Mouse (Mus musculus): ENCODE measurements around the gene Rtp1. TPM values are rescaled to one million over a fixed set of nuclear protein-coding genes. Genes with fewer than 3 reads are reported as not detected.
A peak's percentile ranks its signal among the peaks of the same experiment; 100 is the strongest.

Rtp1 gene
- polyA plus RNA-seq, 2 experiments, result not detected

GRCm38 (mm10) chr16:23454376-23454775 lies 25.4 kb downstream of the Rtp1 start:
- ATAC-seq (ENCODE audit: low FRiP score, low read depth) (no peak), DNase-seq (ENCODE audit: low spot score) (no peak)
- no peaks in the 10 kb centered on the region for H3K9me3 ChIP-seq (ENCODE audit: control insufficient read depth, low read length)
- no peak for TF ChIP-seq POLR2A (IDR thresholded peaks at IDR 0.05; ENCODE audit: borderline replicate concordance, extremely low read depth, insufficient read depth, insufficient read length)
- H3K27ac ChIP-seq (replicated peaks; ENCODE audit: low read depth, low read length), result no peak overlapping the region
- H3K36me3 ChIP-seq (ENCODE audit: control insufficient read depth, insufficient read depth, low read length), result no peaks in the 10 kb centered on the region
- H3K4me1 ChIP-seq (ENCODE audit: control insufficient read depth, insufficient read depth, low read length), result peaks cover 11% of the 10 kb centered on the region; the same call in 1 of the 2 replicates
- no peak overlapping the region for H3K4me2 ChIP-seq (replicated peaks; ENCODE audit: low read depth, low read length, severe bottlenecking)
- H3K4me3 ChIP-seq (replicated peaks; ENCODE audit: low read length), result no peak overlapping the region
- no peaks in the 10 kb centered on the region for H3K27me3 ChIP-seq (ENCODE audit: control insufficient read depth, insufficient read depth, low read length)
- 62% methylated on average over 6 of the region's 6 CpGs for WGBS
- H3K9ac ChIP-seq (ENCODE audit: low read depth, low read length, severe bottlenecking), result no peak overlapping the region

GRCm38 (mm10) chr16:23456534-23456933 lies 27.6 kb downstream of the Rtp1 start:
- 56% methylated on average over 3 of the region's 3 CpGs for WGBS
- Histone ChIP-seq H3K4me3 (replicated peaks; ENCODE audit: low read length) (no peak overlapping the region), H3K36me3 (ENCODE audit: control insufficient read depth, insufficient read depth, low read length) (no peaks in the 10 kb centered on the region), H3K27ac (replicated peaks; ENCODE audit: low read depth, low read length) (no peak overlapping the region), H3K4me2 (replicated peaks; ENCODE audit: low read depth, low read length, severe bottlenecking) (no peak overlapping the region), H3K9ac (ENCODE audit: low read depth, low read length, severe bottlenecking) (no peak overlapping the region), H3K27me3 (ENCODE audit: control insufficient read depth, insufficient read depth, low read length) (no peaks in the 10 kb centered on the region), H3K4me1 (ENCODE audit: control insufficient read depth, insufficient read depth, low read length) (peaks cover 13% of the 10 kb centered on the region; the same call in 1 of the 2 replicates), H3K9me3 (ENCODE audit: control insufficient read depth, low read length) (no peaks in the 10 kb centered on the region)
- ATAC-seq (ENCODE audit: low FRiP score, low read depth), result no peak
- no peak for TF ChIP-seq POLR2A (IDR thresholded peaks at IDR 0.05; ENCODE audit: borderline replicate concordance, extremely low read depth, insufficient read depth, insufficient read length)
- peak; percentile 42 for DNase-seq (ENCODE audit: low spot score)

- DNase-seq (ENCODE audit: low spot score) (no peak), ATAC-seq (ENCODE audit: low FRiP score, low read depth) (no peak)
- H3K4me3 ChIP-seq (replicated peaks; ENCODE audit: low read length), result no peak overlapping the region
- peaks cover 13% of the 10 kb centered on the region; the same call in 1 of the 2 replicates for H3K4me1 ChIP-seq (ENCODE audit: control insufficient read depth, insufficient read depth, low read length)
- no peaks in the 10 kb centered on the region for H3K36me3 ChIP-seq (ENCODE audit: control insufficient read depth, insufficient read depth, low read length)
- 93% methylated on average over 5 of the region's 5 CpGs for WGBS
- H3K27me3 ChIP-seq (ENCODE audit: control insufficient read depth, insufficient read depth, low read length), result no peaks in the 10 kb centered on the region
- H3K4me2 ChIP-seq (replicated peaks; ENCODE audit: low read depth, low read length, severe bottlenecking), result no peak overlapping the region
- no peak for TF ChIP-seq POLR2A (IDR thresholded peaks at IDR 0.05; ENCODE audit: borderline replicate concordance, extremely low read depth, insufficient read depth, insufficient read length)
- no peak overlapping the region for H3K9ac ChIP-seq (ENCODE audit: low read depth, low read length, severe bottlenecking)
- H3K9me3 ChIP-seq (ENCODE audit: control insufficient read depth, low read length), result no peaks in the 10 kb centered on the region
- no peak overlapping the region for H3K27ac ChIP-seq (replicated peaks; ENCODE audit: low read depth, low read length)
These were observed 28.4 kb downstream of the Rtp1 start for GRCm38 (mm10) chr16:23457338-23457737.

- 26% methylated on average over 7 of the region's 7 CpGs for WGBS
- H3K4me3 ChIP-seq (replicated peaks; ENCODE audit: low read length), result no peak overlapping the region
- peaks cover 13% of the 10 kb centered on the region; the same call in 1 of the 2 replicates for H3K4me1 ChIP-seq (ENCODE audit: control insufficient read depth, insufficient read depth, low read length)
- no peaks in the 10 kb centered on the region for H3K9me3 ChIP-seq (ENCODE audit: control insufficient read depth, low read length)
- no peaks in the 10 kb centered on the region for H3K36me3 ChIP-seq (ENCODE audit: control insufficient read depth, insufficient read depth, low read length)
- TF ChIP-seq POLR2A (IDR thresholded peaks at IDR 0.05; ENCODE audit: borderline replicate concordance, extremely low read depth, insufficient read depth, insufficient read length), result no peak
- no peak overlapping the region for H3K27ac ChIP-seq (replicated peaks; ENCODE audit: low read depth, low read length)
- H3K9ac ChIP-seq (ENCODE audit: low read depth, low read length, severe bottlenecking), result no peak overlapping the region
- DNase-seq (ENCODE audit: low spot score) (peak; percentile 28), ATAC-seq (ENCODE audit: low FRiP score, low read depth) (no peak; the same call in 1 of the 2 replicates)
- H3K4me2 ChIP-seq (replicated peaks; ENCODE audit: low read depth, low read length, severe bottlenecking), result no peak overlapping the region
- H3K27me3 ChIP-seq (ENCODE audit: control insufficient read depth, insufficient read depth, low read length), result no peaks in the 10 kb centered on the region
These were observed 30.1 kb downstream of the Rtp1 start for GRCm38 (mm10) chr16:23458906-23459588.

GRCm38 (mm10) chr16:23463671-23464347 lies 34.9 kb downstream of the Rtp1 start:
- Histone ChIP-seq H3K9ac (ENCODE audit: low read depth, low read length, severe bottlenecking) (no peak overlapping the region), H3K27ac (replicated peaks; ENCODE audit: low read depth, low read length) (no peak overlapping the region), H3K4me1 (ENCODE audit: control insufficient read depth, insufficient read depth, low read length) (peaks cover 4% of the 10 kb centered on the region; the same call in 1 of the 2 replicates), H3K4me2 (replicated peaks; ENCODE audit: low read depth, low read length, severe bottlenecking) (no peak overlapping the region), H3K4me3 (replicated peaks; ENCODE audit: low read length) (no peak overlapping the region), H3K27me3 (ENCODE audit: control insufficient read depth, insufficient read depth, low read length) (no peaks in the 10 kb centered on the region), H3K9me3 (ENCODE audit: control insufficient read depth, low read length) (no peaks in the 10 kb centered on the region), H3K36me3 (ENCODE audit: control insufficient read depth, insufficient read depth, low read length) (no peaks in the 10 kb centered on the region)
- no peak for TF ChIP-seq POLR2A (IDR thresholded peaks at IDR 0.05; ENCODE audit: borderline replicate concordance, extremely low read depth, insufficient read depth, insufficient read length)
- 85% methylated on average over 4 of the region's 4 CpGs for WGBS
- DNase-seq (ENCODE audit: low spot score) (no peak), ATAC-seq (ENCODE audit: low FRiP score, low read depth) (no peak)
